Mouse (Mus musculus) adrenal gland, adult 8-10 months (tissue): ENCODE data around the gene F13a1. TPM values are rescaled to one million over a fixed set of nuclear protein-coding genes. Genes with fewer than 3 reads are reported as not detected.

ENCODE experiments used
- DNase-seq: peaks from one replicate; pipeline ENCODE4 v3.0.0; 2022
- total RNA-seq, 4 experiments: library from RNA; stranded (reverse); gene quantifications; 2 replicates each; pipeline ENCODE4 v1.2.4; 2022

F13a1 gene
- total RNA-seq, 4 experiments from 2014 or later, result 7.7 to 17.4 (median 13.7) TPM

GRCm38 (mm10) chr13:36953676-36954075, 96.4 kb downstream of the F13a1 start:
- no peak for DNase-seq

GRCm38 (mm10) chr13:36941891-36942290, 108.2 kb downstream of the F13a1 start:
- peak; percentile 24 for DNase-seq

GRCm38 (mm10) chr13:36932066-36932465, 118.0 kb downstream of the F13a1 start:
- DNase-seq, result no peak

- no peak for DNase-seq
Measured at GRCm38 (mm10) chr13:36919737-36920136, 130.3 kb downstream of the F13a1 start.

- DNase-seq, result no peak
Measured at GRCm38 (mm10) chr13:36903885-36904284, 146.2 kb downstream of the F13a1 start.

- DNase-seq, result no peak
Measured at GRCm38 (mm10) chr13:36903447-36903846, 146.6 kb downstream of the F13a1 start.

- DNase-seq, result no peak
Measured at GRCm38 (mm10) chr13:36901603-36902002, 148.4 kb downstream of the F13a1 start.

GRCm38 (mm10) chr13:36901016-36901415, 149.0 kb downstream of the F13a1 start:
- DNase-seq, result no peak

- no peak for DNase-seq
Measured at GRCm38 (mm10) chr13:36896061-36896460, 154.0 kb downstream of the F13a1 start.

GRCm38 (mm10) chr13:36893762-36894161, 156.3 kb downstream of the F13a1 start:
- no peak for DNase-seq

GRCm38 (mm10) chr13:36892216-36892615, 157.8 kb downstream of the F13a1 start:
- no peak for DNase-seq

GRCm38 (mm10) chr13:36885973-36886372, 164.1 kb downstream of the F13a1 start:
- DNase-seq, result no peak

GRCm38 (mm10) chr13:36839111-36839510, 210.9 kb downstream of the F13a1 start:
- DNase-seq, result peak; percentile 9
